Mouse (Mus musculus) myocyte (in vitro differentiated cells): ENCODE measurements around the gene Ppp1r3a. TPM values are rescaled to one million over a fixed set of nuclear protein-coding genes. Genes with fewer than 3 reads are reported as not detected.

ENCODE experiments used
- H3K27me3 ChIP-seq: one replicate; pipeline ENCODE4 v1.6.1; 2011; ENCODE audit not compliant: control insufficient read depth, insufficient read depth, insufficient read length
- H3K36me3 ChIP-seq: one replicate; pipeline ENCODE4 v1.6.1; 2011; ENCODE audit not compliant: control insufficient read depth, insufficient read depth
- H3K4me2 ChIP-seq: one replicate; pipeline ENCODE4 v1.6.1; 2011; ENCODE audit warnings: low read depth, control low read depth
- H3K4me3 ChIP-seq: one replicate; pipeline ENCODE4 v1.5.1; 2011; ENCODE audit warnings: mild to moderate bottlenecking, control low read depth, moderate library complexity
- H3K79me2 ChIP-seq: one replicate; pipeline ENCODE4 v1.6.1; 2011; ENCODE audit not compliant: control insufficient read depth, insufficient read depth
- H3ac ChIP-seq: one replicate; pipeline ENCODE4 v1.6.1; 2011; ENCODE audit not compliant: control insufficient read depth, insufficient read length
- CEBPB ChIP-seq: IDR thresholded peaks from 2 replicates; pipeline ENCODE4 v1.6.1; 2011; ENCODE audit warnings: mild to moderate bottlenecking, moderate library complexity; ENCODE audit not compliant: poor library complexity, insufficient read depth, severe bottlenecking
- E2F4 ChIP-seq: IDR thresholded peaks from one replicate; pipeline ENCODE4 v1.6.1; 2011; ENCODE audit warnings: mild to moderate bottlenecking, control low read depth, moderate library complexity; ENCODE audit not compliant: insufficient read depth
- MAX ChIP-seq: IDR thresholded peaks from one replicate; pipeline ENCODE4 v1.6.1; 2011; ENCODE audit warnings: low read depth, mild to moderate bottlenecking, control low read depth
- MYOD1 ChIP-seq, 3 experiments: IDR thresholded peaks; one replicate each; pipeline ENCODE4 v1.6.1; 2011; ENCODE audit warnings: control low read depth in 2 of 3, low read depth in 2 of 3, mild to moderate bottlenecking in 2 of 3, moderate library complexity in 1 of 3; ENCODE audit not compliant: insufficient read length in 2 of 3, control insufficient read depth in 1 of 3
- MYOG ChIP-seq, 3 experiments: IDR thresholded peaks; one replicate each; pipeline ENCODE4 v1.6.1; 2011; ENCODE audit warnings: control low read depth in 2 of 3, low read depth in 2 of 3, mild to moderate bottlenecking in 2 of 3; ENCODE audit not compliant: insufficient read length in 2 of 3, control insufficient read depth in 1 of 3, insufficient read depth in 1 of 3
- POLR2A ChIP-seq: IDR thresholded peaks from one replicate; pipeline ENCODE4 v1.6.1; 2011; ENCODE audit warnings: low read depth, mild to moderate bottlenecking, control low read depth, moderate library complexity; ENCODE audit not compliant: insufficient read length
- POLR2AphosphoS2 ChIP-seq: IDR thresholded peaks from one replicate; pipeline ENCODE4 v1.6.1; 2011; ENCODE audit warnings: low read depth, control low read depth; ENCODE audit not compliant: insufficient read length
- REST ChIP-seq: IDR thresholded peaks from one replicate; pipeline ENCODE4 v1.6.1; 2011; ENCODE audit warnings: mild to moderate bottlenecking, control low read depth, moderate library complexity; ENCODE audit not compliant: insufficient read depth, insufficient read length
- SRF ChIP-seq: IDR thresholded peaks from one replicate; pipeline ENCODE4 v1.6.1; 2011; ENCODE audit warnings: low read depth; ENCODE audit not compliant: control insufficient read depth, insufficient read length
- TCF12 ChIP-seq: IDR thresholded peaks from one replicate; pipeline ENCODE4 v1.6.1; 2011; ENCODE audit warnings: mild to moderate bottlenecking, control low read depth; ENCODE audit not compliant: poor library complexity, insufficient read depth, severe bottlenecking
- TCF3 ChIP-seq: IDR thresholded peaks from one replicate; pipeline ENCODE4 v1.6.1; 2011; ENCODE audit warnings: low read depth, control low read depth; ENCODE audit not compliant: insufficient read length
- USF1 ChIP-seq: IDR thresholded peaks from one replicate; pipeline ENCODE4 v1.6.1; 2011; ENCODE audit warnings: low read depth, mild to moderate bottlenecking, control low read depth, moderate library complexity
- polyA plus RNA-seq: library from polyadenylated mRNA; unstranded; fragments of >200 nt; fragmentation: generic; extraction: Trizol; gene quantifications from one replicate; pipeline ENCODE4 v1.2.1, GENCODE M21; 2012; ENCODE audit warnings: missing spikeins

The Ppp1r3a gene
- polyA plus RNA-seq, 1 experiment: 0.16 TPM

GRCm38 (mm10) chr6:14720772-14721414 is 34.2 kb downstream of the Ppp1r3a start:
- H3K79me2 ChIP-seq: no peaks in the 10 kb centered on the region
- TF ChIP-seq MAX (no peak), MYOD1 (IDR thresholded peaks at IDR 0.05; ENCODE audit: control insufficient read depth in 1 of 3, insufficient read length in 2 of 3, low read depth in 2 of 3) (no peak), TCF3 (no peak), E2F4 (no peak), MYOG (IDR thresholded peaks at IDR 0.05; ENCODE audit: control insufficient read depth in 1 of 3, insufficient read depth in 1 of 3, insufficient read length in 2 of 3, low read depth in 2 of 3) (no peak), REST (no peak), POLR2AphosphoS2 (no peak), USF1 (no peak), CEBPB (no peak), TCF12 (no peak), POLR2A (no peak), SRF (no peak)

GRCm38 (mm10) chr6:14720110-14720771 is 34.8 kb downstream of the Ppp1r3a start:
- H3K79me2 ChIP-seq: no peaks in the 10 kb centered on the region
- no peaks in the 10 kb centered on the region for H3K36me3 ChIP-seq
- no peak overlapping the region for H3K4me2 ChIP-seq
- no peak overlapping the region for H3ac ChIP-seq
- no peak overlapping the region for H3K4me3 ChIP-seq
- no peak for TF ChIP-seq REST
- no peak for TF ChIP-seq MAX
- no peak for TF ChIP-seq USF1
- no peak for TF ChIP-seq TCF12
- no peak for TF ChIP-seq CEBPB
- TF ChIP-seq POLR2AphosphoS2: no peak
- TF ChIP-seq POLR2A: no peak
- TF ChIP-seq E2F4: no peak
- no peak for TF ChIP-seq MYOG (IDR thresholded peaks at IDR 0.05; ENCODE audit: control insufficient read depth in 1 of 3, insufficient read depth in 1 of 3, insufficient read length in 2 of 3, low read depth in 2 of 3)
- no peaks in the 10 kb centered on the region for H3K27me3 ChIP-seq

More at GRCm38 (mm10) chr6:14720772-14721414, 34.2 kb downstream of the Ppp1r3a start:
- Histone ChIP-seq H3ac (no peak overlapping the region), H3K27me3 (no peaks in the 10 kb centered on the region), H3K4me3 (no peak overlapping the region), H3K4me2 (no peak overlapping the region), H3K36me3 (no peaks in the 10 kb centered on the region)

- Histone ChIP-seq H3ac (no peak overlapping the region), H3K36me3 (no peaks in the 10 kb centered on the region), H3K27me3 (no peaks in the 10 kb centered on the region), H3K79me2 (no peaks in the 10 kb centered on the region), H3K4me3 (no peak overlapping the region), H3K4me2 (no peak overlapping the region)
- TF ChIP-seq MYOG (IDR thresholded peaks at IDR 0.05; ENCODE audit: control insufficient read depth in 1 of 3, insufficient read depth in 1 of 3, insufficient read length in 2 of 3, low read depth in 2 of 3): no peak
- no peak for TF ChIP-seq TCF3
- TF ChIP-seq MAX: no peak
- no peak for TF ChIP-seq POLR2AphosphoS2
- no peak for TF ChIP-seq USF1
- TF ChIP-seq MYOD1 (IDR thresholded peaks at IDR 0.05; ENCODE audit: control insufficient read depth in 1 of 3, insufficient read length in 2 of 3, low read depth in 2 of 3): no peak
- TF ChIP-seq TCF12: no peak
- TF ChIP-seq POLR2A: no peak
- TF ChIP-seq E2F4: no peak
- no peak for TF ChIP-seq REST
- TF ChIP-seq CEBPB: no peak
- TF ChIP-seq SRF: no peak
Measured at GRCm38 (mm10) chr6:14715129-14715989, 39.7 kb downstream of the Ppp1r3a start.

- H3K27me3 ChIP-seq: no peaks in the 10 kb centered on the region
- no peaks in the 10 kb centered on the region for H3K79me2 ChIP-seq
- H3K4me2 ChIP-seq: no peak overlapping the region
- TF ChIP-seq CEBPB: no peak
- TF ChIP-seq MYOD1 (IDR thresholded peaks at IDR 0.05; ENCODE audit: control insufficient read depth in 1 of 3, insufficient read length in 2 of 3, low read depth in 2 of 3): peak in 2 of 3 experiments; percentile 21 to 52
- H3K36me3 ChIP-seq: no peaks in the 10 kb centered on the region
- no peak overlapping the region for H3K4me3 ChIP-seq
- H3ac ChIP-seq: no peak overlapping the region
Measured at GRCm38 (mm10) chr6:14712146-14712545, 42.9 kb downstream of the Ppp1r3a start.
